Mouse (Mus musculus) kidney, embryonic 16.5 days (tissue): Measurements from ENCODE around the gene Apaf1. TPM values are rescaled to one million over a fixed set of nuclear protein-coding genes. Genes with fewer than 3 reads are reported as not detected.

Experiments used
- ATAC-seq: fragments of 200-750 bp; cut with Nextera tagmentation; 2 replicates; pipeline ENCODE4 v1.8.0; 2017; ENCODE audit warnings: moderate TSS enrichment; ENCODE audit not compliant: low FRiP score, low TSS enrichment
- H3K27ac ChIP-seq: fragments of 300-500 bp; sonication (generic); 2 replicates; pipeline ENCODE4 v1.5.1; 2014; ENCODE audit warnings: low read length
- H3K27me3 ChIP-seq: fragments of 300-500 bp; sonication (generic); 2 replicates; pipeline ENCODE4 v1.6.1; 2014; ENCODE audit warnings: low read length, control low read depth, mixed read lengths; ENCODE audit not compliant: insufficient read depth
- H3K36me3 ChIP-seq: fragments of 300-500 bp; sonication (generic); 2 replicates; pipeline ENCODE4 v1.6.1; 2014; ENCODE audit warnings: low read length, control low read depth, mixed read lengths; ENCODE audit not compliant: insufficient read depth
- H3K4me1 ChIP-seq: fragments of 300-500 bp; sonication (generic); 2 replicates; pipeline ENCODE4 v1.6.1; 2014; ENCODE audit warnings: low read length, control low read depth, mixed read lengths; ENCODE audit not compliant: insufficient read depth
- H3K4me2 ChIP-seq: fragments of 300-500 bp; sonication (generic); replicated peaks from 2 replicates; pipeline ENCODE4 v1.6.1; 2014; ENCODE audit warnings: low read depth, low read length
- H3K4me3 ChIP-seq: fragments of 300-500 bp; sonication (generic); 2 replicates; pipeline ENCODE4 v1.5.1; 2014; ENCODE audit warnings: mild to moderate bottlenecking, low read length
- H3K9ac ChIP-seq: fragments of 300-500 bp; sonication (generic); replicated peaks from 2 replicates; pipeline ENCODE4 v1.6.1; 2014; ENCODE audit warnings: low read length
- H3K9me3 ChIP-seq: fragments of 300-500 bp; sonication (generic); 2 replicates; pipeline ENCODE4 v1.6.1; 2016; ENCODE audit warnings: low read length, control low read depth
- WGBS: fragments of 180-500 bp; shearing (Covaris S2); extraction: QIAGEN DNeasy Blood & Tissue Kit; methylation state at CpG from one replicate; pipeline ENCODE4 v1.1.7; 2014; 5-methylcytosine and 5-hydroxymethylcytosine counted together
- polyA plus RNA-seq: library from polyadenylated mRNA; unstranded; fragments of >200 nt; fragmentation: Nextera tagmentation; extraction: Ambion mirVana; gene quantifications from 2 replicates; pipeline ENCODE4 v1.2.1, GENCODE M21; 2015

The Apaf1 gene
- polyA plus RNA-seq, 1 experiment from 2014 or later = 15.8 TPM

GRCm38 (mm10) chr10:91083393-91083927 lies 890 bp upstream of the Apaf1 start:
- Histone ChIP-seq H3K27ac (peak overlapping the region; percentile 75), H3K27me3 (no peaks in the 10 kb centered on the region), H3K9me3 (no peaks in the 10 kb centered on the region), H3K9ac (peak overlapping the region; percentile 90), H3K4me1 (peaks cover 13% of the 10 kb centered on the region; the same call in 1 of the 2 replicates), H3K4me3 (peak overlapping the region; percentile 68), H3K4me2 (peak overlapping the region; percentile 77), H3K36me3 (peaks cover 9% of the 10 kb centered on the region; the same call in 1 of the 2 replicates)
- ATAC-seq = no peak
- 38% methylated on average over 12 of the region's 12 CpGs for WGBS

- H3K4me3 ChIP-seq = peak overlapping the region; percentile 68
- peak overlapping the region; percentile 78 for H3K27ac ChIP-seq
- H3K27me3 ChIP-seq = no peaks in the 10 kb centered on the region
- WGBS = under 1% methylated on average over 27 of the region's 27 CpGs
- ATAC-seq = peak; percentile 52
- H3K4me2 ChIP-seq = peak overlapping the region; percentile 77
- H3K9ac ChIP-seq = peak overlapping the region; percentile 76
- peaks cover 16% of the 10 kb centered on the region for H3K36me3 ChIP-seq
- H3K4me1 ChIP-seq = peaks cover 13% of the 10 kb centered on the region; the same call in 1 of the 2 replicates
- H3K9me3 ChIP-seq = no peaks in the 10 kb centered on the region
Measured at GRCm38 (mm10) chr10:91081959-91082507, 537 bp downstream of the Apaf1 start.

GRCm38 (mm10) chr10:91080540-91080939 lies 2.0 kb downstream of the Apaf1 start:
- no peak for ATAC-seq
- Histone ChIP-seq H3K27me3 (no peaks in the 10 kb centered on the region), H3K4me3 (no peak overlapping the region), H3K4me2 (no peak overlapping the region), H3K4me1 (peaks cover 13% of the 10 kb centered on the region; the same call in 1 of the 2 replicates), H3K36me3 (peaks cover 22% of the 10 kb centered on the region), H3K9ac (no peak overlapping the region; the same call in 1 of the 2 replicates), H3K27ac (no peak overlapping the region), H3K9me3 (no peaks in the 10 kb centered on the region)
- WGBS = 82% methylated on average over 5 of the region's 5 CpGs

- H3K27me3 ChIP-seq = no peaks in the 10 kb centered on the region
- WGBS = 84% methylated on average over 2 of the region's 2 CpGs
- ATAC-seq = no peak
- no peak overlapping the region for H3K4me2 ChIP-seq
- H3K4me3 ChIP-seq = no peak overlapping the region
- H3K36me3 ChIP-seq = peaks cover 31% of the 10 kb centered on the region
- no peak overlapping the region for H3K27ac ChIP-seq
- H3K4me1 ChIP-seq = peaks cover 6% of the 10 kb centered on the region; the same call in 1 of the 2 replicates
- H3K9ac ChIP-seq = no peak overlapping the region
- no peaks in the 10 kb centered on the region for H3K9me3 ChIP-seq
Measured at GRCm38 (mm10) chr10:91076667-91077066, 5.9 kb downstream of the Apaf1 start.

GRCm38 (mm10) chr10:91073345-91073744 lies 9.2 kb downstream of the Apaf1 start:
- Histone ChIP-seq H3K4me1 (no peaks in the 10 kb centered on the region), H3K4me2 (no peak overlapping the region), H3K27ac (no peak overlapping the region), H3K9me3 (no peaks in the 10 kb centered on the region), H3K36me3 (peaks cover 33% of the 10 kb centered on the region), H3K4me3 (no peak overlapping the region), H3K27me3 (no peaks in the 10 kb centered on the region), H3K9ac (no peak overlapping the region)
- 86% methylated on average over 3 of the region's 3 CpGs for WGBS
- no peak for ATAC-seq

GRCm38 (mm10) chr10:91071768-91072167 lies 10.8 kb downstream of the Apaf1 start:
- Histone ChIP-seq H3K36me3 (peaks cover 32% of the 10 kb centered on the region), H3K4me3 (no peak overlapping the region), H3K27ac (no peak overlapping the region), H3K4me2 (no peak overlapping the region), H3K4me1 (no peaks in the 10 kb centered on the region), H3K27me3 (no peaks in the 10 kb centered on the region), H3K9ac (no peak overlapping the region), H3K9me3 (no peaks in the 10 kb centered on the region)
- ATAC-seq = no peak
- 33% methylated on average over 1 of the region's 1 CpGs for WGBS

GRCm38 (mm10) chr10:91062355-91062754 lies 20.2 kb downstream of the Apaf1 start:
- Histone ChIP-seq H3K9me3 (no peaks in the 10 kb centered on the region), H3K9ac (no peak overlapping the region), H3K27ac (no peak overlapping the region), H3K4me3 (no peak overlapping the region), H3K4me2 (no peak overlapping the region), H3K36me3 (peaks cover 33% of the 10 kb centered on the region), H3K27me3 (no peaks in the 10 kb centered on the region), H3K4me1 (no peaks in the 10 kb centered on the region)
- no peak for ATAC-seq
- WGBS = 85% methylated on average over 6 of the region's 6 CpGs

GRCm38 (mm10) chr10:91060742-91061141 lies 21.8 kb downstream of the Apaf1 start:
- Histone ChIP-seq H3K4me2 (no peak overlapping the region), H3K36me3 (peaks cover 22% of the 10 kb centered on the region; the same call in 1 of the 2 replicates), H3K27ac (no peak overlapping the region), H3K4me1 (no peaks in the 10 kb centered on the region), H3K4me3 (no peak overlapping the region), H3K27me3 (no peaks in the 10 kb centered on the region), H3K9me3 (no peaks in the 10 kb centered on the region), H3K9ac (no peak overlapping the region)
- ATAC-seq = peak; percentile 39; the same call in 1 of the 2 replicates
- WGBS = 30% methylated on average over 5 of the region's 5 CpGs

GRCm38 (mm10) chr10:91052734-91053133 lies 29.8 kb downstream of the Apaf1 start:
- no peaks in the 10 kb centered on the region for H3K4me1 ChIP-seq
- peaks cover 26% of the 10 kb centered on the region for H3K36me3 ChIP-seq
- no peak for ATAC-seq
- H3K27ac ChIP-seq = no peak overlapping the region
- H3K9me3 ChIP-seq = no peaks in the 10 kb centered on the region
- H3K27me3 ChIP-seq = no peaks in the 10 kb centered on the region
- H3K9ac ChIP-seq = no peak overlapping the region
- no peak overlapping the region for H3K4me2 ChIP-seq
- no peak overlapping the region for H3K4me3 ChIP-seq

GRCm38 (mm10) chr10:91051156-91051555 lies 31.4 kb downstream of the Apaf1 start:
- no peak overlapping the region for H3K4me2 ChIP-seq
- WGBS = 76% methylated on average over 3 of the region's 3 CpGs
- no peaks in the 10 kb centered on the region for H3K4me1 ChIP-seq
- ATAC-seq = no peak
- H3K9ac ChIP-seq = no peak overlapping the region
- no peak overlapping the region for H3K27ac ChIP-seq
- no peaks in the 10 kb centered on the region for H3K9me3 ChIP-seq
- peaks cover 28% of the 10 kb centered on the region for H3K36me3 ChIP-seq
- H3K4me3 ChIP-seq = no peak overlapping the region
- H3K27me3 ChIP-seq = no peaks in the 10 kb centered on the region
